Mouse (Mus musculus) liver, adult 2 months (tissue): ENCODE data around the gene Bicdl1. TPM values are rescaled to one million over a fixed set of nuclear protein-coding genes. Genes with fewer than 3 reads are reported as not detected.
A peak's percentile ranks its signal among the peaks of the same experiment; 100 is the strongest.
"Not testable (repeated sequence)": the region's sequence is repeated elsewhere in the genome, so short reads cannot be mapped to it uniquely, and the experiment has no call there.

Experiments
- DNase-seq: peaks from one replicate; pipeline ENCODE4 v3.0.0-alpha.2; 2011; ENCODE audit warnings: low read depth, low spot score; ENCODE audit errors: extremely low read depth
- H3K27ac ChIP-seq: fragments of 200-500 bp; replicated peaks from 2 replicates; pipeline ENCODE4 v1.5.1; 2012; ENCODE audit warnings: low read depth, mild to moderate bottlenecking, control low read depth, inconsistent platforms, low read length; ENCODE audit not compliant: insufficient read depth
- H3K27me3 ChIP-seq: fragments of 200-500 bp; 2 replicates; pipeline ENCODE4 v1.6.1; 2012; ENCODE audit warnings: mild to moderate bottlenecking, moderate library complexity, low read length, inconsistent platforms; ENCODE audit not compliant: control insufficient read depth, insufficient read depth
- H3K36me3 ChIP-seq: fragments of 200-500 bp; 2 replicates; pipeline ENCODE4 v1.6.1; 2012; ENCODE audit warnings: low read length, inconsistent platforms; ENCODE audit not compliant: control insufficient read depth, insufficient read depth
- H3K4me1 ChIP-seq: fragments of 200-500 bp; 2 replicates; pipeline ENCODE4 v1.6.1; 2011; ENCODE audit warnings: low read length; ENCODE audit not compliant: control insufficient read depth, insufficient read depth
- H3K4me3 ChIP-seq: fragments of 200-500 bp; 2 replicates; pipeline ENCODE4 v1.5.1; 2011; ENCODE audit warnings: low read depth, mild to moderate bottlenecking, control low read depth, low read length, moderate library complexity; ENCODE audit not compliant: insufficient read depth
- H3K79me2 ChIP-seq: fragments of 200-500 bp; 2 replicates; pipeline ENCODE4 v1.6.1; 2012; ENCODE audit warnings: inconsistent platforms, mild to moderate bottlenecking, low read length, moderate library complexity; ENCODE audit not compliant: control insufficient read depth, insufficient read depth
- H3K9ac ChIP-seq: fragments of 200-500 bp; 2 replicates; pipeline ENCODE4 v1.6.1; 2012; ENCODE audit warnings: low read depth, mild to moderate bottlenecking, control low read depth, inconsistent platforms, low read length
- CTCF ChIP-seq: fragments of 200-500 bp; IDR thresholded peaks from 2 replicates; pipeline ENCODE4 v1.5.1; 2011; ENCODE audit warnings: low read depth, low read length, control low read depth
- POLR2A ChIP-seq: fragments of 200-500 bp; IDR thresholded peaks from 2 replicates; pipeline ENCODE4 v1.6.1; 2011; ENCODE audit warnings: low read length, control low read depth; ENCODE audit not compliant: insufficient read depth; ENCODE audit errors: extremely low read depth
- WGBS: fragments of 180-500 bp; shearing (Covaris S2); methylation state at CpG from one replicate; pipeline ENCODE4 v1.1.7; 2018; 5-methylcytosine and 5-hydroxymethylcytosine counted together
- polyA plus RNA-seq: library from polyadenylated mRNA; depleted of rRNA; stranded (reverse); fragments of >200 nt; gene quantifications from 2 replicates; pipeline ENCODE4 v1.2.3, GENCODE M21; 2012
- total RNA-seq: library from RNA; depleted of rRNA; stranded (reverse); fragments of >200 nt; gene quantifications from 2 replicates; pipeline ENCODE4 v1.2.3, GENCODE M21; 2014

Bicdl1 gene
- total and polyA plus RNA-seq, 2 experiments: 1.1 to 3.1 TPM

DNA sequence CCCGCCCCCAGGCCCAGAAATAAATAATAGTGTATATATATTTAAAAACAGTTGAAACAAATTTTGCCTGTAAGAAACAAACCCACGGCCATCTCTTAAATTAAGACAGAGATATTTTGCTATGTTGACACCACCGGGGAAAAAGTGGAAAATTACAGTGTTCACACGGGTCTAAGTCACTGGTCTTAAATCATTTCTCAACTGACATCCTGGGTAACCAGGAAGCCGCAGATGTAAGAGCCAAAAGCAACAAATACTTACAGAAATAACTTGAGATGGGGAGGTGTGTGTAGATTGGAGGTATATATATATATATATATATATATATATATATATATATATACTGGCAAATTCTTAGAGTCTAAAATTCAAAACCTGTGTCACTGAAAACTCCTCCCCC lies 21.5 kb upstream of the Bicdl1 start:
- Histone ChIP-seq H3K4me3 (no peak overlapping the region), H3K36me3 (no peaks in the 10 kb centered on the region), H3K4me1 (no peaks in the 10 kb centered on the region), H3K79me2 (no peaks in the 10 kb centered on the region), H3K27ac (no peak overlapping the region), H3K27me3 (no peaks in the 10 kb centered on the region), H3K9ac (no peak overlapping the region)
- DNase-seq: no peak
- WGBS: 83% methylated on average over 5 of the region's 5 CpGs
- no peak for TF ChIP-seq POLR2A
- no peak for TF ChIP-seq CTCF

DNA sequence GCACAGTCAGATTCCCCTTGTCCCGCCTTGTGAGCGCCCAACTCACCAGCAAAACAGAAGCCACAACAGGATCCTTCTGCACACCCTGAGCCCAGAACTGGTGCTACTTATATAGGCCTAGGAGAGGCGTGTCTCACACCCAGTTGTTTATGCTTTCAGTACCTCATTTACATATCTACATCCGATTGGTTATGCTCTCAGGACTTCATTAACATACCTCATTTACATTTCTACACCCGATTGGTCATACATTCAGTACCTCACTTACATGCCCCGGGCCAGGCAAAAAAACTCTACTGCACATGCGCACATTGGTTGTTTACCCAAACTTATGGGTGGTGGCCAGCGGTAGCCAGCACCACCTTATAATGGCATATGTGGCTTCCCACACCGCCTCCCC lies 20.5 kb upstream of the Bicdl1 start:
- not testable (repeated sequence) for H3K27ac ChIP-seq, H3K36me3 ChIP-seq, H3K79me2 ChIP-seq, H3K4me1 ChIP-seq, DNase-seq, H3K9ac ChIP-seq, H3K27me3 ChIP-seq, H3K4me3 ChIP-seq
- WGBS: 95% methylated on average over 9 of the region's 9 CpGs

DNA sequence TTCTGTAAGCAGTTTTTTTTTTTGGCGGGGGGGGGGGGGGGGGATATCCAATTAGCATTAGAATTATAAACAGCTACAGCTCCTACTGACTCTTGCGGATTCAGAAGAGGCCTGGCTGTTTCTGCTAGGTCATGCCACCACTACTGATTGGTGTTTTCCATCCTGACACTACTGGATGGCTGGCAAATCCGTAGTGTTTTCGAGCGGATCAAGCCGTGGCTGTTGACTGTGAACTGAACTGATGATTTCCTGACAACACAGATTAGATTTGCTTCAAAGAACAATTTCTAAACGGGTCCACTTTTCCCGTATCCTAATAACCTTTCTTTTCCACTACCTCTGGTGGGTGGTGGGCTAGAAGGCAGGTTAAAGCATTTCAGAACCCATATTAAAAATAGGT lies 16.9 kb upstream of the Bicdl1 start:
- H3K79me2 ChIP-seq: no peaks in the 10 kb centered on the region
- H3K27me3 ChIP-seq: no peaks in the 10 kb centered on the region
- DNase-seq: no peak
- H3K36me3 ChIP-seq: no peaks in the 10 kb centered on the region
- no peak overlapping the region for H3K4me3 ChIP-seq
- no peaks in the 10 kb centered on the region for H3K4me1 ChIP-seq
- 62% methylated on average over 8 of the region's 8 CpGs for WGBS
- H3K27ac ChIP-seq: no peak overlapping the region
- no peak for TF ChIP-seq CTCF
- no peak for TF ChIP-seq POLR2A
- H3K9ac ChIP-seq: no peak overlapping the region

DNA sequence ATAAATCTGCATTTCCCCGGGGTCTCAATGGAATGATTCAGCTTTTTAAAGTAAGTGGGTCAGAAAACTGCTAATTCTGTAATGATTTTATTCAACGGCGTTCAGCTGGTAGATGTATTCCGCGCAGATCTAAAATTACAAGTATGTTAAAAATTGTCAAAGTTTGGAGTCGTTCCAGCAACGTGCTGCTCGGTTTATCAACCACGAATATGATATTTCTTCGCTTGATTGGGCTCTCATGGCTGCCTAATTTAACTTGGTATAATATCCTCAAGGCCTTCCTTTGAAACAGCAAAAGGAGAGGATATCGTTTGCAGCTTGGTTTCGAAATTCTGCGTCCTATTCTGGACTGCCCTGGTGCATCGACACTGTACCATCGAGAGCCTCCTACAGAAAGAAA lies 13.9 kb upstream of the Bicdl1 start:
- WGBS: 79% methylated on average over 15 of the region's 15 CpGs
- Histone ChIP-seq H3K79me2 (no peaks in the 10 kb centered on the region), H3K4me1 (no peaks in the 10 kb centered on the region), H3K36me3 (no peaks in the 10 kb centered on the region), H3K9ac (no peak overlapping the region), H3K27ac (no peak overlapping the region), H3K27me3 (no peaks in the 10 kb centered on the region), H3K4me3 (no peak overlapping the region)
- no peak for TF ChIP-seq CTCF
- no peak for DNase-seq

DNA sequence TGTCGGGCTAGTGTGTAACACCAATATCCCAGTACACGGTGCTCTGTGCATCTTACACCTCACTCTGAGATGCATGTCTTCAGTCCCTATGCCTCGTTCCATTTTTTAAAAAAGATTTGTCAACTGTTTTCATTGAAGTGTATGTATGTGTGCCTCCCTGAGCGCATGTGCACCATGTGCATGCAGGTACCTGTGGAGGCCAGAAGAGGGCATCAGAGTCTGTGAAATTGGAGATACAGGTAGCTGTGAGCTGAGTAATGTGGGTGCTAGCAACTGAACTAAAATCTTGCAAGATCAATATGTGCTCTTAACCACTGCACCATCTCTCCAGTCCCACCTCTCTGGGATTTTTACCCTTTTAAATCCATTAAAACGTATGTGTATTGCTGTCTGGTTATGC lies 6.6 kb upstream of the Bicdl1 start:
- no peaks in the 10 kb centered on the region; the same call in 1 of the 2 replicates for H3K27me3 ChIP-seq
- DNase-seq: no peak
- TF ChIP-seq POLR2A: no peak
- TF ChIP-seq CTCF: no peak
- no peaks in the 10 kb centered on the region for H3K79me2 ChIP-seq
- WGBS: 94% methylated on average over 5 of the region's 5 CpGs
- H3K4me3 ChIP-seq: no peak overlapping the region
- no peak overlapping the region for H3K27ac ChIP-seq
- no peak overlapping the region for H3K9ac ChIP-seq
- H3K4me1 ChIP-seq: no peaks in the 10 kb centered on the region
- H3K36me3 ChIP-seq: no peaks in the 10 kb centered on the region

DNA sequence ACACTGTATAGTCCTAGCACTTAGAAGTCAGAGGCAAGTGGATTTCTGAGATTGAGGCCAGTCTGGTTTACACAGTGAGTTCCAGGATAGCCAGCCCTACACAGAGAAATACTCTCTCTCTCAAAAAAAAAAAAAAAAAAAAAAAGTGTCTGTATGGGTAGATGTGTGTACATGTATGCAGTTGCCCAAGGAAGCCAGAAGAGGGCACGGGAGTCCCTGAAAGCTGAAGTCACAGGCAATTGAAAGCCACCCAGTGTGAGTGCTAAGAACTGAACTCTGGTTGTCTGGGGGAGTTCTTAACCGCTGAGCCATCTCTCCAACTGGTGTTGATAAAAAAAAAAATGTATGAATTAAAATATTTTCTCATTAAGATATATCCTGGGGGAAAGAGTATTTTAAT lies 3.1 kb upstream of the Bicdl1 start:
- no peak overlapping the region for H3K9ac ChIP-seq
- H3K27ac ChIP-seq: no peak overlapping the region
- H3K4me3 ChIP-seq: no peak overlapping the region
- H3K4me1 ChIP-seq: peaks cover 3% of the 10 kb centered on the region
- peaks cover 8% of the 10 kb centered on the region for H3K27me3 ChIP-seq
- no peaks in the 10 kb centered on the region for H3K36me3 ChIP-seq
- no peaks in the 10 kb centered on the region for H3K79me2 ChIP-seq
- WGBS: 79% methylated on average over 2 of the region's 2 CpGs
- no peak for DNase-seq
- TF ChIP-seq CTCF: peak; percentile 3; the same call in 1 of the 2 replicates
- TF ChIP-seq POLR2A: no peak
